Mouse (Mus musculus): ENCODE data around the gene Spryd3.

DNA sequence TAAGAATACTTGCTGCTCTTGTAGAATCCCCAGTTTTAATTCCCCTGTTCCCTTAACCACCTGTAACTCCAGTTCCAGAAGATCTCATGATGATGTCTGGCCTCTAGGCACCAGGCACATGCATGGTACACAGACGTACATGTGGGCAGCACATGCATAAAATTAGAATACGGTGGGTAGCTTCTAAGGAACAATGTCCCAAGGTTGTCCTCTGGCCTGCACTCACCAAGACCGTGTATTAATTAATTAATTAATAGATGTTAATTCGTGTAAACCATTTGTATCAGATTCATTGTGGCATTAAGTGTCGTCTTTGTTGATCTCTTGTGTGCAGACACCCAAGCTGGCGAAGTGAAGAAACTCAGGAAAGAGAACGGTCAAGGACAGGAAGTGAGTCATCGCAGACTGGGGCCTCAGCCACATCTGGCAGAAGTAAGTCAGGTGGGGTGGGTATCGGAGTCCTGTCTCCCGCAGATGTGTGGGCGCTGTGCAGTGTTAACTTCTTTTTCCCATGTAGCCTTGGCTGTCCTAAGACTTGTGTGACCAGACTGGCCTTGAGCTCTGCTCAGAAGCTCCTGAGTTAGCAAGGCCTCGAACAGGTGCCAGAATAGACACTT is 44.9 kb downstream of the Spryd3 start:
- TF ChIP-seq CTCF (IDR thresholded peaks at IDR 0.05; ENCODE audit: low read depth) = no peak
- TF ChIP-seq EP300 (IDR thresholded peaks at IDR 0.05; ENCODE audit: low read depth) = no peak

Measured in heart, postnatal 0 days (tissue).